In genomic region chr2:115859371-115860140, GRCm38 (mm10) we compare ENCODE assay signal across 8 mouse cellular contexts.
DNase-seq lines count a peak whose midpoint lies in the region; ATAC-seq and TF ChIP-seq lines count a peak whose summit lies in the region.

No protein-coding gene starts in this region.

- no peak for TF ChIP-seq POLR2A in limb, embryonic 14.5 days (IDR thresholded peaks at IDR 0.05; ENCODE audit: borderline replicate concordance, extremely low read depth, insufficient read depth, insufficient read length)

- 5% methylated on average over 27 of the region's 27 CpGs for WGBS in lung, embryonic 16.5 days
- under 1% methylated on average over 27 of the region's 27 CpGs for WGBS in hindbrain, embryonic 12.5 days
- WGBS in limb, embryonic 14.5 days = under 1% methylated on average over 27 of the region's 27 CpGs
- WGBS in stomach, embryonic 14.5 days = 5% methylated on average over 27 of the region's 27 CpGs

- H3K36me3 ChIP-seq in lung, embryonic 16.5 days (ENCODE audit: control insufficient read depth, insufficient read depth, low read length) = no peaks in the 10 kb centered on the region
- peaks cover 4% of the 10 kb centered on the region; the same call in 1 of the 2 replicates for H3K36me3 ChIP-seq in hindbrain, embryonic 12.5 days
- H3K36me3 ChIP-seq in limb, embryonic 14.5 days (ENCODE audit: control insufficient read depth, insufficient read depth, low read length) = no peaks in the 10 kb centered on the region
- peaks cover 12% of the 10 kb centered on the region for H3K36me3 ChIP-seq in stomach, embryonic 14.5 days (ENCODE audit: control insufficient read depth, insufficient read depth, low read length)

- peak overlapping the region; percentile 39 for H3K4me3 ChIP-seq in lung, embryonic 16.5 days (ENCODE audit: low read length)
- H3K4me3 ChIP-seq in hindbrain, embryonic 12.5 days = peak overlapping the region; percentile 23
- peak overlapping the region; percentile 23; the same call in 1 of the 2 replicates for H3K4me3 ChIP-seq in limb, embryonic 14.5 days (replicated peaks; ENCODE audit: low read length)
- peak overlapping the region; percentile 18 for H3K4me3 ChIP-seq in stomach, embryonic 14.5 days (ENCODE audit: low read depth, low read length)

- peaks cover 18% of the 10 kb centered on the region for H3K4me1 ChIP-seq in lung, embryonic 16.5 days (replicated peaks; ENCODE audit: control insufficient read depth, insufficient read depth, low read length)
- H3K4me1 ChIP-seq in hindbrain, embryonic 12.5 days = peaks cover 40% of the 10 kb centered on the region
- H3K4me1 ChIP-seq in limb, embryonic 14.5 days (ENCODE audit: control insufficient read depth, insufficient read depth, low read length) = peaks cover 11% of the 10 kb centered on the region
- H3K4me1 ChIP-seq in stomach, embryonic 14.5 days (ENCODE audit: control insufficient read depth, insufficient read depth, low read length) = peaks cover 21% of the 10 kb centered on the region

- H3K9ac ChIP-seq in lung, embryonic 16.5 days (ENCODE audit: low read length) = peak overlapping the region; percentile 18; the same call in 1 of the 2 replicates
- peak overlapping the region; percentile 56; the same call in 1 of the 2 replicates for H3K9ac ChIP-seq in hindbrain, embryonic 12.5 days
- no peak overlapping the region for H3K9ac ChIP-seq in limb, embryonic 14.5 days (ENCODE audit: low read depth, low read length, severe bottlenecking)
- no peak overlapping the region for H3K9ac ChIP-seq in stomach, embryonic 14.5 days (replicated peaks; ENCODE audit: low read depth, low read length)

- H3K4me2 ChIP-seq in lung, embryonic 16.5 days (ENCODE audit: low read depth, low read length) = peak overlapping the region; percentile 63
- H3K4me2 ChIP-seq in hindbrain, embryonic 12.5 days (replicated peaks) = peak overlapping the region; percentile 57
- peak overlapping the region; percentile 23; the same call in 1 of the 2 replicates for H3K4me2 ChIP-seq in limb, embryonic 14.5 days (replicated peaks; ENCODE audit: low read depth, low read length, severe bottlenecking)
- H3K4me2 ChIP-seq in stomach, embryonic 14.5 days (replicated peaks; ENCODE audit: low read depth, low read length) = peak overlapping the region; percentile 58

- peaks cover 29% of the 10 kb centered on the region for H3K27me3 ChIP-seq in lung, embryonic 16.5 days (ENCODE audit: control insufficient read depth, insufficient read depth, low read depth, low read length)
- peaks cover 15% of the 10 kb centered on the region for H3K27me3 ChIP-seq in hindbrain, embryonic 12.5 days
- peaks cover 73% of the 10 kb centered on the region for H3K27me3 ChIP-seq in limb, embryonic 14.5 days (ENCODE audit: control insufficient read depth, insufficient read depth, low read length)
- no peaks in the 10 kb centered on the region for H3K27me3 ChIP-seq in stomach, embryonic 14.5 days (ENCODE audit: control insufficient read depth, insufficient read depth, low read length)

- no peak overlapping the region for H3K27ac ChIP-seq in lung, embryonic 16.5 days (ENCODE audit: low read length)
- H3K27ac ChIP-seq in hindbrain, embryonic 12.5 days = peak overlapping the region; percentile 94
- H3K27ac ChIP-seq in limb, embryonic 14.5 days (replicated peaks; ENCODE audit: low read depth, low read length) = no peak overlapping the region
- H3K27ac ChIP-seq in stomach, embryonic 14.5 days (ENCODE audit: low read length) = peak overlapping the region; percentile 66; the same call in 1 of the 2 replicates

- no peaks in the 10 kb centered on the region for H3K9me3 ChIP-seq in lung, embryonic 16.5 days (ENCODE audit: control insufficient read depth, low read length)
- no peaks in the 10 kb centered on the region for H3K9me3 ChIP-seq in hindbrain, embryonic 12.5 days (replicated peaks)
- H3K9me3 ChIP-seq in limb, embryonic 14.5 days (ENCODE audit: control insufficient read depth, low read length) = no peaks in the 10 kb centered on the region
- H3K9me3 ChIP-seq in stomach, embryonic 14.5 days (ENCODE audit: control insufficient read depth, low read depth, low read length) = no peaks in the 10 kb centered on the region

- ATAC-seq in lung, embryonic 16.5 days (ENCODE audit: low read depth) = peak; percentile 31; the same call in 1 of the 2 replicates
- ATAC-seq in hindbrain, embryonic 12.5 days (ENCODE audit: low FRiP score) = peak; percentile 79
- ATAC-seq in limb, embryonic 14.5 days (ENCODE audit: low FRiP score, low read depth) = no peak
- peak; percentile 66 for ATAC-seq in stomach, embryonic 14.5 days (ENCODE audit: insufficient number of reproducible peaks, insufficient read depth, low FRiP score, low read depth)

- DNase-seq in lung, adult 18-20 months = no peak
- peak; percentile 95 for DNase-seq in embryo, embryonic 10.5 days (ENCODE audit: low spot score)
- no peak for DNase-seq in limb, embryonic 14.5 days (ENCODE audit: low spot score)
- no peak for DNase-seq in layer of hippocampus, adult 18-20 months (ENCODE audit: low spot score in 2 of 2)
- no peak for DNase-seq in layer of hippocampus, postnatal 14 days (ENCODE audit: low spot score in 2 of 2)

Comparison
In these comparisons a context has a peak if more than half of its experiments do, and no peak if none do; other contexts are left out.
1. H3K27ac ChIP-seq: peak in hindbrain, embryonic 12.5 days (single experiment) and stomach, embryonic 14.5 days (single experiment); none in lung, embryonic 16.5 days (single experiment) and limb, embryonic 14.5 days (single experiment).
2. H3K9ac ChIP-seq: peak in lung, embryonic 16.5 days (single experiment) and hindbrain, embryonic 12.5 days (single experiment); none in limb, embryonic 14.5 days (single experiment) and stomach, embryonic 14.5 days (single experiment).
3. Peak in every context shown above with its lines, with median percentiles within 50 percentile points of each other: H3K4me2 ChIP-seq and H3K4me3 ChIP-seq.